Mouse (Mus musculus) embryo, embryonic 11 days (tissue): ENCODE measurements around the gene Lmnb2.

Source experiments
- DNase-seq: peaks from one replicate; pipeline ENCODE4 v3.0.0-alpha.2; 2015

Gene Lmnb2

GRCm38 (mm10) chr10:80917779-80918434 is at the start of gene Lmnb2:
Gene Lmnb2 (minus strand): TSS chr10:80918245.
- peak; percentile 93 for DNase-seq

GRCm38 (mm10) chr10:80967101-80967656 is 49.1 kb upstream of the Lmnb2 start:
- no peak for DNase-seq

GRCm38 (mm10) chr10:80966296-80966695 is 48.3 kb upstream of the Lmnb2 start:
- DNase-seq = peak; percentile 32

GRCm38 (mm10) chr10:80963031-80963975 is 45.3 kb upstream of the Lmnb2 start:
- no peak for DNase-seq

- DNase-seq = no peak
Measured at GRCm38 (mm10) chr10:80962585-80962984, 44.5 kb upstream of the Lmnb2 start.

- DNase-seq = no peak
Measured at GRCm38 (mm10) chr10:80962051-80962472, 44.0 kb upstream of the Lmnb2 start.

GRCm38 (mm10) chr10:80960551-80961508 is 42.8 kb upstream of the Lmnb2 start:
- DNase-seq = peak; percentile 79

GRCm38 (mm10) chr10:80958979-80959637 is 41.1 kb upstream of the Lmnb2 start:
- DNase-seq = no peak

GRCm38 (mm10) chr10:80957791-80958190 is 39.7 kb upstream of the Lmnb2 start:
- DNase-seq = no peak

GRCm38 (mm10) chr10:80956901-80957300 is 38.9 kb upstream of the Lmnb2 start:
- DNase-seq = no peak

GRCm38 (mm10) chr10:80956385-80956784 is 38.3 kb upstream of the Lmnb2 start:
- DNase-seq = no peak

- DNase-seq = peak; percentile 81
Measured at GRCm38 (mm10) chr10:80955536-80955935, 37.5 kb upstream of the Lmnb2 start.

GRCm38 (mm10) chr10:80954843-80955242 is 36.8 kb upstream of the Lmnb2 start:
- DNase-seq = no peak

- DNase-seq = no peak
Measured at GRCm38 (mm10) chr10:80954415-80954814, 36.4 kb upstream of the Lmnb2 start.

- DNase-seq = no peak
Measured at GRCm38 (mm10) chr10:80952449-80952848, 34.4 kb upstream of the Lmnb2 start.

GRCm38 (mm10) chr10:80951761-80952390 is 33.8 kb upstream of the Lmnb2 start:
- DNase-seq = no peak

- no peak for DNase-seq
Measured at GRCm38 (mm10) chr10:80950314-80950713, 32.3 kb upstream of the Lmnb2 start.

- no peak for DNase-seq
Measured at GRCm38 (mm10) chr10:80949081-80949480, 31.0 kb upstream of the Lmnb2 start.

GRCm38 (mm10) chr10:80948570-80948969 is 30.5 kb upstream of the Lmnb2 start:
- peak; percentile 55 for DNase-seq

GRCm38 (mm10) chr10:80947802-80948201 is 29.8 kb upstream of the Lmnb2 start:
- no peak for DNase-seq

- DNase-seq = no peak
Measured at GRCm38 (mm10) chr10:80946684-80947437, 28.8 kb upstream of the Lmnb2 start.
